Mouse (Mus musculus): Measurements from ENCODE around the gene Ankrd10.

- TF ChIP-seq GATA1 (IDR thresholded peaks at IDR 0.05; ENCODE audit: low read length) (no peak), TAL1 (IDR thresholded peaks at IDR 0.05; ENCODE audit: low read length) (no peak)
Measured at GRCm38 (mm10) chr8:11643123-11643522, 7.6 kb upstream of the Ankrd10 start.
